Mouse (Mus musculus) cerebellum, adult 2 months (tissue): ENCODE measurements around the gene Gm48551.

Source experiments
- CTCF ChIP-seq: fragments of 200-500 bp; IDR thresholded peaks from 2 replicates; pipeline ENCODE4 v1.5.1; 2011; ENCODE audit warnings: low read depth, mild to moderate bottlenecking, control low read depth, low read length, moderate library complexity, borderline replicate concordance; ENCODE audit not compliant: insufficient read depth
- POLR2A ChIP-seq: fragments of 200-500 bp; IDR thresholded peaks from 2 replicates; pipeline ENCODE4 v1.6.1; 2011; ENCODE audit warnings: low read length, control low read depth, borderline replicate concordance; ENCODE audit not compliant: insufficient read depth

DNA sequence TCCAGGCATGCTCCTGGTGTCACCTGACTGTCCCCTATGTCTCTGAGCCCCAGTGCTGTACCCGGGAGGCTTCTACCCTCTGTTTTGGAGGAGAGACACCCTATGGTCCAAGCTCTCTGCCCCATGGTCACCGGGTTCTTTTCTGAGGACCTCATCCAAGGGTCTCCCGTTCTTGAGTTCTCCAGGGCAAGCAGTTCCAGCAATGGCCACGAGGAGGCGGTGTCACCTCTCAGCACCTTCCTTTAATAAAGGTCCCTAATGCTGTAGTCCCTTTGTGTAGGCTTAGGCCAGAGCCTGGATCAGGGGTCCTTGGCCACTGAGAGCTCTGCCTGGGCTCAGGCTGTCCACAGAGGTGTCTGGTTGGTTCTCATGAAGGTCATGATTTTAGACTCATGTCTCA, 10.9 kb downstream of the Gm48551 start:
- TF ChIP-seq CTCF (peak; percentile 93), POLR2A (no peak)
